Mouse (Mus musculus) embryonic facial prominence, embryonic 11.5 days (tissue): ENCODE measurements around the gene Zfp428. TPM values are rescaled to one million over a fixed set of nuclear protein-coding genes. Genes with fewer than 3 reads are reported as not detected.
"Not testable (repeated sequence)": the region's sequence is repeated elsewhere in the genome, so short reads cannot be mapped to it uniquely, and the experiment has no call there.

ENCODE experiments used
- ATAC-seq: fragments of 200-750 bp; cut with Nextera tagmentation; replicated peaks from 2 replicates; pipeline ENCODE4 v1.8.0; 2017; ENCODE audit warnings: low read depth; ENCODE audit not compliant: insufficient number of reproducible peaks, low FRiP score, low TSS enrichment
- DNase-seq: peaks from one replicate; pipeline ENCODE4 v3.0.0-alpha.2; 2015; ENCODE audit warnings: low spot score
- H3K27ac ChIP-seq: fragments of 300-500 bp; sonication (generic); replicated peaks from 2 replicates; pipeline ENCODE4 v1.5.1; 2014; ENCODE audit warnings: mild to moderate bottlenecking, low read depth, low read length, control low read depth
- H3K27me3 ChIP-seq: fragments of 300-500 bp; sonication (generic); 2 replicates; pipeline ENCODE4 v1.6.1; 2014; ENCODE audit warnings: mild to moderate bottlenecking, low read length, moderate library complexity, mixed read lengths; ENCODE audit not compliant: control insufficient read depth, insufficient read depth
- H3K36me3 ChIP-seq: fragments of 300-500 bp; sonication (generic); replicated peaks from 2 replicates; pipeline ENCODE4 v1.6.1; 2014; ENCODE audit warnings: low read depth, mild to moderate bottlenecking, low read length, moderate library complexity, mixed read lengths; ENCODE audit not compliant: control insufficient read depth, insufficient read depth
- H3K4me1 ChIP-seq: fragments of 300-500 bp; sonication (generic); 2 replicates; pipeline ENCODE4 v1.6.1; 2014; ENCODE audit warnings: low read length, mixed read lengths; ENCODE audit not compliant: control insufficient read depth, insufficient read depth
- H3K4me2 ChIP-seq: fragments of 300-500 bp; sonication (generic); 2 replicates; pipeline ENCODE4 v1.6.1; 2014; ENCODE audit warnings: low read depth, mild to moderate bottlenecking, control low read depth, low read length, moderate library complexity
- H3K4me3 ChIP-seq: fragments of 300-500 bp; sonication (generic); 2 replicates; pipeline ENCODE4 v1.5.1; 2014; ENCODE audit warnings: low read depth, low read length, control low read depth
- H3K9ac ChIP-seq: fragments of 300-500 bp; sonication (generic); replicated peaks from 2 replicates; pipeline ENCODE4 v1.6.1; 2014; ENCODE audit warnings: mild to moderate bottlenecking, control low read depth, low read length
- H3K9me3 ChIP-seq: fragments of 300-500 bp; sonication (generic); replicated peaks from 2 replicates; pipeline ENCODE4 v1.6.1; 2016; ENCODE audit warnings: mild to moderate bottlenecking, low read length, inconsistent platforms, mixed read lengths; ENCODE audit not compliant: control insufficient read depth
- WGBS: fragments of 180-500 bp; shearing (Covaris S2); extraction: QIAGEN DNeasy Blood & Tissue Kit; methylation state at CpG from one replicate; pipeline ENCODE4 v1.1.7; 2014; 5-methylcytosine and 5-hydroxymethylcytosine counted together
- polyA plus RNA-seq: library from polyadenylated mRNA; unstranded; fragments of >200 nt; fragmentation: Nextera tagmentation; extraction: Ambion mirVana; gene quantifications from 2 replicates; pipeline ENCODE4 v1.2.1, GENCODE M21; 2014

The Zfp428 gene
- polyA plus RNA-seq, 1 experiment from 2014 or later, result 52.5 TPM

GRCm38 (mm10) chr7:24517077-24517476 is 10.3 kb downstream of the Zfp428 start:
- peaks cover 4% of the 10 kb centered on the region for H3K36me3 ChIP-seq

GRCm38 (mm10) chr7:24517654-24518053 is 10.8 kb downstream of the Zfp428 start:
- WGBS, result 45% methylated on average over 6 of the region's 6 CpGs
- no peaks in the 10 kb centered on the region for H3K9me3 ChIP-seq
- no peak for DNase-seq
- no peaks in the 10 kb centered on the region for H3K4me1 ChIP-seq
- peaks cover 4% of the 10 kb centered on the region; the same call in 1 of the 2 replicates for H3K36me3 ChIP-seq
- ATAC-seq, result no peak
- H3K27me3 ChIP-seq, result no peaks in the 10 kb centered on the region
- H3K27ac ChIP-seq, result no peak overlapping the region
- no peak overlapping the region for H3K4me2 ChIP-seq
- no peak overlapping the region for H3K4me3 ChIP-seq
- H3K9ac ChIP-seq, result no peak overlapping the region

More at GRCm38 (mm10) chr7:24517077-24517476, 10.3 kb downstream of the Zfp428 start:
- Histone ChIP-seq H3K27ac (no peak overlapping the region), H3K27me3 (no peaks in the 10 kb centered on the region), H3K9me3 (no peaks in the 10 kb centered on the region), H3K9ac (no peak overlapping the region), H3K4me2 (no peak overlapping the region), H3K4me1 (no peaks in the 10 kb centered on the region), H3K4me3 (no peak overlapping the region)
- 39% methylated on average over 5 of the region's 5 CpGs for WGBS
- ATAC-seq (no peak), DNase-seq (no peak)

GRCm38 (mm10) chr7:24519130-24519529 is 12.3 kb downstream of the Zfp428 start:
- H3K27ac ChIP-seq, result no peak overlapping the region
- no peaks in the 10 kb centered on the region for H3K27me3 ChIP-seq
- no peak overlapping the region for H3K4me2 ChIP-seq
- H3K4me1 ChIP-seq, result no peaks in the 10 kb centered on the region
- WGBS, result 50% methylated on average over 3 of the region's 3 CpGs
- peaks cover 4% of the 10 kb centered on the region; the same call in 1 of the 2 replicates for H3K36me3 ChIP-seq
- no peak overlapping the region for H3K9ac ChIP-seq
- H3K9me3 ChIP-seq, result no peaks in the 10 kb centered on the region
- H3K4me3 ChIP-seq, result no peak overlapping the region
- no peak for DNase-seq
- ATAC-seq, result no peak

- not testable (repeated sequence) for ATAC-seq, H3K4me3 ChIP-seq, H3K4me1 ChIP-seq, H3K9me3 ChIP-seq, H3K9ac ChIP-seq, DNase-seq, H3K4me2 ChIP-seq, H3K27me3 ChIP-seq, H3K27ac ChIP-seq, H3K36me3 ChIP-seq
- WGBS, result 91% methylated on average over 9 of the region's 10 CpGs
Observed at GRCm38 (mm10) chr7:24520054-24520453, 13.2 kb downstream of the Zfp428 start.

GRCm38 (mm10) chr7:24522805-24523204 is 16.0 kb downstream of the Zfp428 start:
- Histone ChIP-seq H3K27ac (no peak overlapping the region), H3K27me3 (no peaks in the 10 kb centered on the region), H3K4me3 (no peak overlapping the region), H3K4me2 (no peak overlapping the region), H3K4me1 (no peaks in the 10 kb centered on the region), H3K36me3 (no peaks in the 10 kb centered on the region), H3K9ac (no peak overlapping the region), H3K9me3 (no peaks in the 10 kb centered on the region)
- ATAC-seq (no peak), DNase-seq (no peak)
- WGBS, result 69% methylated on average over 5 of the region's 5 CpGs

GRCm38 (mm10) chr7:24523723-24524122 is 16.9 kb downstream of the Zfp428 start:
- 92% methylated on average over 6 of the region's 6 CpGs for WGBS
- no peak overlapping the region for H3K4me3 ChIP-seq
- H3K27ac ChIP-seq, result no peak overlapping the region
- DNase-seq (no peak), ATAC-seq (no peak)
- H3K9ac ChIP-seq, result no peak overlapping the region
- no peaks in the 10 kb centered on the region for H3K27me3 ChIP-seq
- no peaks in the 10 kb centered on the region for H3K4me1 ChIP-seq
- H3K9me3 ChIP-seq, result no peaks in the 10 kb centered on the region
- no peak overlapping the region for H3K4me2 ChIP-seq
- no peaks in the 10 kb centered on the region for H3K36me3 ChIP-seq

GRCm38 (mm10) chr7:24524978-24525377 is 18.2 kb downstream of the Zfp428 start:
- no peaks in the 10 kb centered on the region for H3K27me3 ChIP-seq
- no peak overlapping the region for H3K9ac ChIP-seq
- DNase-seq, result no peak
- H3K4me1 ChIP-seq, result no peaks in the 10 kb centered on the region
- no peak overlapping the region for H3K4me2 ChIP-seq
- H3K9me3 ChIP-seq, result no peaks in the 10 kb centered on the region
- ATAC-seq, result no peak
- no peak overlapping the region for H3K27ac ChIP-seq
- no peaks in the 10 kb centered on the region for H3K36me3 ChIP-seq
- 77% methylated on average over 6 of the region's 6 CpGs for WGBS
- H3K4me3 ChIP-seq, result no peak overlapping the region

- 83% methylated on average over 12 of the region's 12 CpGs for WGBS
- Histone ChIP-seq H3K4me2 (no peak overlapping the region), H3K9me3 (no peaks in the 10 kb centered on the region), H3K4me3 (no peak overlapping the region), H3K27me3 (no peaks in the 10 kb centered on the region), H3K9ac (no peak overlapping the region), H3K4me1 (no peaks in the 10 kb centered on the region), H3K27ac (no peak overlapping the region), H3K36me3 (no peaks in the 10 kb centered on the region)
- ATAC-seq, result no peak
- DNase-seq, result no peak
Observed at GRCm38 (mm10) chr7:24525686-24526420, 19.0 kb downstream of the Zfp428 start.
